Mouse (Mus musculus) heart, embryonic 10.5 days (tissue): ENCODE measurements around the gene Gm16253. TPM values are rescaled to one million over a fixed set of nuclear protein-coding genes. Genes with fewer than 3 reads are reported as not detected.
"Not testable (repeated sequence)": the region's sequence is repeated elsewhere in the genome, so short reads cannot be mapped to it uniquely, and the experiment has no call there.

Experiments
- DNase-seq: peaks from one replicate; pipeline ENCODE4 v3.0.0-alpha.2; 2017; ENCODE audit warnings: low spot score
- H3K27ac ChIP-seq: fragments of 300-500 bp; sonication (generic); 2 replicates; pipeline ENCODE4 v1.5.1; 2016; ENCODE audit warnings: mild to moderate bottlenecking
- H3K27me3 ChIP-seq: fragments of 300-500 bp; sonication (generic); 2 replicates; pipeline ENCODE4 v1.6.1; 2016; ENCODE audit warnings: mild to moderate bottlenecking; ENCODE audit not compliant: poor library complexity, insufficient read depth, severe bottlenecking
- H3K36me3 ChIP-seq: fragments of 300-500 bp; sonication (generic); 2 replicates; pipeline ENCODE4 v1.6.1; 2016; ENCODE audit warnings: mild to moderate bottlenecking, moderate library complexity
- H3K4me1 ChIP-seq: fragments of 300-500 bp; sonication (generic); 2 replicates; pipeline ENCODE4 v1.6.1; 2016; ENCODE audit warnings: mild to moderate bottlenecking
- H3K4me3 ChIP-seq: fragments of 300-500 bp; sonication (generic); 2 replicates; pipeline ENCODE4 v1.5.1; 2016; ENCODE audit warnings: mild to moderate bottlenecking, moderate library complexity
- H3K9me3 ChIP-seq: fragments of 300-500 bp; sonication (generic); 2 replicates; pipeline ENCODE4 v1.6.1; 2016; ENCODE audit warnings: mild to moderate bottlenecking, moderate library complexity
- WGBS: fragments of 180-500 bp; shearing (Covaris S2); methylation state at CpG from one replicate; pipeline ENCODE4 v1.1.7; 2016; 5-methylcytosine and 5-hydroxymethylcytosine counted together
- polyA plus RNA-seq: library from polyadenylated mRNA; unstranded; fragments of >200 nt; fragmentation: Nextera tagmentation; extraction: Ambion mirVana; gene quantifications from 2 replicates; pipeline ENCODE4 v1.2.1, GENCODE M21; 2016

The Gm16253 gene
- polyA plus RNA-seq, 1 experiment from 2014 or later, result 0.88 TPM

- peaks cover 3% of the 10 kb centered on the region for H3K36me3 ChIP-seq
- no peaks in the 10 kb centered on the region for H3K9me3 ChIP-seq
- 51% methylated on average over 8 of the region's 8 CpGs for WGBS
- H3K27ac ChIP-seq, result 0 out of 2 replicates have a peak overlapping the region, but pooled peaks have one; percentile 90
- peaks cover 54% of the 10 kb centered on the region for H3K4me1 ChIP-seq
- peak overlapping the region; percentile 71 for H3K4me3 ChIP-seq
- H3K27me3 ChIP-seq, result peaks cover 28% of the 10 kb centered on the region
- DNase-seq, result no peak
These were observed 22.2 kb downstream of the Gm16253 start for GRCm38 (mm10) chr3:96599069-96599393.

GRCm38 (mm10) chr3:96599411-96599810, 22.6 kb downstream of the Gm16253 start:
- Histone ChIP-seq H3K27ac (no peak overlapping the region), H3K4me1 (peaks cover 54% of the 10 kb centered on the region), H3K4me3 (peak overlapping the region; percentile 71; the same call in 1 of the 2 replicates), H3K9me3 (no peaks in the 10 kb centered on the region), H3K36me3 (peaks cover 6% of the 10 kb centered on the region), H3K27me3 (peaks cover 28% of the 10 kb centered on the region)
- no peak for DNase-seq
- 74% methylated on average over 3 of the region's 3 CpGs for WGBS

- peaks cover 52% of the 10 kb centered on the region for H3K4me1 ChIP-seq
These were observed 24.0 kb downstream of the Gm16253 start, which contains the start of gene Lix1l for GRCm38 (mm10) chr3:96600639-96601250. Gene Lix1l (plus strand): TSS chr3:96601149.

GRCm38 (mm10) chr3:96601251-96601787, 24.5 kb downstream of the Gm16253 start:
- under 1% methylated on average over 38 of the region's 40 CpGs for WGBS
- Histone ChIP-seq H3K4me1 (peaks cover 47% of the 10 kb centered on the region), H3K4me3 (peak overlapping the region; percentile 92), H3K9me3 (no peaks in the 10 kb centered on the region), H3K27ac (peak overlapping the region; percentile 98), H3K36me3 (peaks cover 11% of the 10 kb centered on the region), H3K27me3 (peaks cover 12% of the 10 kb centered on the region; the same call in 1 of the 2 replicates)
- peak; percentile 88 for DNase-seq

More at GRCm38 (mm10) chr3:96600639-96601250, 24.0 kb downstream of the Gm16253 start, which contains the start of gene Lix1l:
- H3K27me3 ChIP-seq, result peaks cover 17% of the 10 kb centered on the region
- H3K4me3 ChIP-seq, result peak within 1 kb of the TSS; percentile 92
- peak; percentile 98 for DNase-seq
- H3K27ac ChIP-seq, result peak within 1 kb of the TSS; percentile 98
- no peaks in the 10 kb centered on the region for H3K9me3 ChIP-seq
- H3K36me3 ChIP-seq, result peaks cover 7% of the 10 kb centered on the region
- WGBS, result 1% methylated on average over 27 of the region's 27 CpGs

GRCm38 (mm10) chr3:96601941-96602703, 25.3 kb downstream of the Gm16253 start:
- H3K9me3 ChIP-seq, result no peaks in the 10 kb centered on the region
- H3K4me1 ChIP-seq, result peaks cover 39% of the 10 kb centered on the region
- WGBS, result 42% methylated on average over 10 of the region's 10 CpGs
- peaks cover 11% of the 10 kb centered on the region for H3K36me3 ChIP-seq
- no peak for DNase-seq
- H3K27me3 ChIP-seq, result peaks cover 8% of the 10 kb centered on the region; the same call in 1 of the 2 replicates
- H3K4me3 ChIP-seq, result peak overlapping the region; percentile 92
- H3K27ac ChIP-seq, result peak overlapping the region; percentile 98

GRCm38 (mm10) chr3:96602704-96603084, 25.9 kb downstream of the Gm16253 start:
- DNase-seq, result no peak
- Histone ChIP-seq H3K27ac (peak overlapping the region; percentile 98; the same call in 1 of the 2 replicates), H3K36me3 (peaks cover 15% of the 10 kb centered on the region), H3K4me3 (peak overlapping the region; percentile 92), H3K4me1 (peaks cover 33% of the 10 kb centered on the region), H3K9me3 (no peaks in the 10 kb centered on the region), H3K27me3 (peaks cover 8% of the 10 kb centered on the region; the same call in 1 of the 2 replicates)
- 62% methylated on average over 5 of the region's 5 CpGs for WGBS

- DNase-seq, result no peak
- Histone ChIP-seq H3K27me3 (peaks cover 8% of the 10 kb centered on the region; the same call in 1 of the 2 replicates), H3K4me3 (peak overlapping the region; percentile 92; the same call in 1 of the 2 replicates), H3K4me1 (peaks cover 27% of the 10 kb centered on the region), H3K36me3 (peaks cover 19% of the 10 kb centered on the region), H3K9me3 (no peaks in the 10 kb centered on the region), H3K27ac (0 out of 2 replicates have a peak overlapping the region, but pooled peaks have one; percentile 98)
- 80% methylated on average over 5 of the region's 5 CpGs for WGBS
These were observed 26.5 kb downstream of the Gm16253 start for GRCm38 (mm10) chr3:96603311-96603710.

GRCm38 (mm10) chr3:96606007-96606406, 29.2 kb downstream of the Gm16253 start:
- not testable (repeated sequence) for H3K4me3 ChIP-seq, H3K9me3 ChIP-seq, DNase-seq, H3K27ac ChIP-seq, H3K27me3 ChIP-seq
- peaks cover 24% of the 10 kb centered on the region for H3K4me1 ChIP-seq
- 82% methylated on average over 4 of the region's 4 CpGs for WGBS
- H3K36me3 ChIP-seq, result peaks cover 25% of the 10 kb centered on the region

- WGBS, result 83% methylated on average over 4 of the region's 4 CpGs
- DNase-seq, result no peak
- Histone ChIP-seq H3K27ac (no peak overlapping the region), H3K4me1 (peaks cover 24% of the 10 kb centered on the region), H3K27me3 (no peaks in the 10 kb centered on the region), H3K36me3 (peaks cover 25% of the 10 kb centered on the region), H3K4me3 (no peak overlapping the region), H3K9me3 (no peaks in the 10 kb centered on the region)
These were observed 29.8 kb downstream of the Gm16253 start for GRCm38 (mm10) chr3:96606618-96607017.

GRCm38 (mm10) chr3:96617941-96618340, 41.2 kb downstream of the Gm16253 start:
- no peak overlapping the region for H3K4me3 ChIP-seq
- no peak overlapping the region for H3K27ac ChIP-seq
- H3K9me3 ChIP-seq, result no peaks in the 10 kb centered on the region
- DNase-seq, result no peak
- 93% methylated on average over 3 of the region's 3 CpGs for WGBS
- H3K36me3 ChIP-seq, result peaks cover 79% of the 10 kb centered on the region
- H3K27me3 ChIP-seq, result no peaks in the 10 kb centered on the region
- H3K4me1 ChIP-seq, result no peaks in the 10 kb centered on the region

GRCm38 (mm10) chr3:96623201-96623600, 46.4 kb downstream of the Gm16253 start:
- H3K4me3 ChIP-seq, result no peak overlapping the region
- H3K27ac ChIP-seq, result no peak overlapping the region
- H3K4me1 ChIP-seq, result no peaks in the 10 kb centered on the region
- no peak for DNase-seq
- peaks cover 79% of the 10 kb centered on the region for H3K36me3 ChIP-seq
- no peaks in the 10 kb centered on the region for H3K27me3 ChIP-seq
- WGBS, result 91% methylated on average over 4 of the region's 4 CpGs
- no peaks in the 10 kb centered on the region for H3K9me3 ChIP-seq

GRCm38 (mm10) chr3:96629729-96630600, 53.2 kb downstream of the Gm16253 start, which contains the start of gene Rbm8a:
Gene Rbm8a (plus strand): TSS chr3:96629933.
- peaks cover 44% of the 10 kb centered on the region for H3K36me3 ChIP-seq
- H3K9me3 ChIP-seq, result no peaks in the 10 kb centered on the region
- H3K27me3 ChIP-seq, result no peaks in the 10 kb centered on the region
- 1% methylated on average over 48 of the region's 48 CpGs for WGBS
- H3K4me3 ChIP-seq, result peak within 1 kb of the TSS; percentile 78
- DNase-seq, result peak; percentile 98
- H3K4me1 ChIP-seq, result peaks cover 14% of the 10 kb centered on the region
- peak within 1 kb of the TSS; percentile 95 for H3K27ac ChIP-seq
